Mouse (Mus musculus): ENCODE measurements around the gene Ino80.
A peak's percentile ranks its signal among the peaks of the same experiment; 100 is the strongest.
"Not testable (repeated sequence)": the region's sequence is repeated elsewhere in the genome, so short reads cannot be mapped to it uniquely, and the experiment has no call there.

Ino80 gene

GRCm38 (mm10) chr2:119477571-119478396 lies at the start of gene Ino80:
TSS of gene Ino80 (minus strand) at chr2:119477687.
- peak; percentile 99 for DNase-seq

- DNase-seq, result no peak
Measured at GRCm38 (mm10) chr2:119525422-119525821, 47.9 kb upstream of the Ino80 start.

- DNase-seq, result no peak
Measured at GRCm38 (mm10) chr2:119523836-119524235, 46.3 kb upstream of the Ino80 start.

GRCm38 (mm10) chr2:119520550-119520949 lies 43.1 kb upstream of the Ino80 start:
- no peak for DNase-seq

GRCm38 (mm10) chr2:119516811-119517210 lies 39.3 kb upstream of the Ino80 start:
- DNase-seq, result no peak

- DNase-seq, result no peak
Measured at GRCm38 (mm10) chr2:119514026-119514522, 36.6 kb upstream of the Ino80 start.

GRCm38 (mm10) chr2:119512292-119512691 lies 34.8 kb upstream of the Ino80 start:
- DNase-seq, result no peak

GRCm38 (mm10) chr2:119510856-119511255 lies 33.4 kb upstream of the Ino80 start:
- DNase-seq, result no peak

GRCm38 (mm10) chr2:119508518-119508917 lies 31.0 kb upstream of the Ino80 start:
- DNase-seq, result not testable (repeated sequence)

GRCm38 (mm10) chr2:119507108-119507507 lies 29.6 kb upstream of the Ino80 start:
- DNase-seq, result no peak

- DNase-seq, result no peak
Measured at GRCm38 (mm10) chr2:119500965-119501652, 23.6 kb upstream of the Ino80 start.

- DNase-seq, result no peak
Measured at GRCm38 (mm10) chr2:119498859-119499258, 21.4 kb upstream of the Ino80 start.

- DNase-seq, result no peak
Measured at GRCm38 (mm10) chr2:119496082-119496481, 18.6 kb upstream of the Ino80 start.

GRCm38 (mm10) chr2:119491953-119492352 lies 14.5 kb upstream of the Ino80 start:
- no peak for DNase-seq

GRCm38 (mm10) chr2:119486488-119486887 lies 9.0 kb upstream of the Ino80 start:
- DNase-seq, result no peak

- DNase-seq, result peak; percentile 75
Measured at GRCm38 (mm10) chr2:119482307-119482706, 4.8 kb upstream of the Ino80 start.

- DNase-seq, result no peak
Measured at GRCm38 (mm10) chr2:119478397-119478749, 886 bp upstream of the Ino80 start.

- DNase-seq, result peak; percentile 84
Measured at GRCm38 (mm10) chr2:119476621-119477391, 681 bp downstream of the Ino80 start.

- DNase-seq, result no peak
Measured at GRCm38 (mm10) chr2:119476166-119476565, 1.3 kb downstream of the Ino80 start.

GRCm38 (mm10) chr2:119463945-119464344 lies 13.5 kb downstream of the Ino80 start:
- DNase-seq, result no peak

- no peak for DNase-seq
Measured at GRCm38 (mm10) chr2:119463114-119463775, 14.2 kb downstream of the Ino80 start.

- no peak for DNase-seq
Measured at GRCm38 (mm10) chr2:119461028-119461427, 16.5 kb downstream of the Ino80 start.

GRCm38 (mm10) chr2:119454558-119454957 lies 22.9 kb downstream of the Ino80 start:
- DNase-seq, result no peak
